Mouse (Mus musculus): Measurements from ENCODE around the gene Basp1.

- TF ChIP-seq POLR2A (IDR thresholded peaks at IDR 0.05; ENCODE audit: insufficient read depth, low read length) (no peak), CTCF (IDR thresholded peaks at IDR 0.05; ENCODE audit: low read depth, low read length) (no peak), EP300 (IDR thresholded peaks at IDR 0.05; ENCODE audit: insufficient read depth, low read depth, low read length) (no peak)
These were observed 2.1 kb downstream of the Basp1 start for GRCm38 (mm10) chr15:25411461-25411860.
